Mouse (Mus musculus): ENCODE measurements at regions not wholly inside any gene's neighbourhood (a gene's known extent, or its start where the extent isn't known, plus 50 kb on each side); places are given as distances from the start of the nearest gene placed in this dataset.
"Not testable (repeated sequence)": the region's sequence is repeated elsewhere in the genome, so short reads cannot be mapped to it uniquely, and the experiment has no call there.

- no peak for DNase-seq (ENCODE audit: low spot score in 2 of 2)
Observed at GRCm38 (mm10) chr5:50343681-50344080, 284.9 kb upstream of the Adgra3 start.

GRCm38 (mm10) chr5:50309491-50309890, 250.7 kb upstream of the Adgra3 start:
- peak in 1 of 2 experiments; percentile 14 for DNase-seq (ENCODE audit: low spot score in 2 of 2)

GRCm38 (mm10) chr5:50303859-50304480, 245.2 kb upstream of the Adgra3 start:
- DNase-seq (ENCODE audit: low spot score in 2 of 2), result no peak

GRCm38 (mm10) chr5:50293794-50294193, 235.0 kb upstream of the Adgra3 start:
- DNase-seq (ENCODE audit: low spot score in 2 of 2), result no peak

DNA sequence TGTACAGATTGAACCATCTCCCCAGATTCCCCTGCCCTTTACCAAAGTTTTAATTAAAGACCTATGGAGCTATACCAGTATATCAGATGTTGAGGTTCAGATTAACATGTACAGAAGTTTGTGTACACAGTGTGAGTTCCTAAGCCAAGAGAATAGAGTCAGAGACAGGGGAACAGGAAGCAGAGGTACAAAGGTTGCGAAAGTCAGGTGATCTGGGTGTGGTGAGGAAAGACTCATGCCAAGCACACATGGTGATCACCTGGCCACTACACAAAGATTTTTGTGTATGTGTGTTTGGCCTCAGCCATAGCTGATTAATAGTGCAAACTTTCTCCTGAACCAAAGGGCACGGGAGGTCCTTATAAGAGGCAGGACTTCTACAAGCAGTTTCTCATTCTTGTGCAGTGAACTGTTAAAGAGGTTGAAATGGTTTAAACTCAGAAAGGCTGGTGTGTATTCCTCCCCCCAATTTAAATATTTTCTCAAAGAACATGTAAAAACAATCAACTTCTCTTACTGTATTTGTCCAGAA, 232.1 kb upstream of the Adgra3 start:
- DNase-seq (ENCODE audit: low spot score in 2 of 2), result no peak

GRCm38 (mm10) chr5:50260417-50260816, 201.6 kb upstream of the Adgra3 start:
- DNase-seq (ENCODE audit: low spot score in 2 of 2), result no peak

- no peak for DNase-seq (ENCODE audit: low spot score in 2 of 2)
Observed at GRCm38 (mm10) chr5:50258017-50258416, 199.2 kb upstream of the Adgra3 start.

DNA sequence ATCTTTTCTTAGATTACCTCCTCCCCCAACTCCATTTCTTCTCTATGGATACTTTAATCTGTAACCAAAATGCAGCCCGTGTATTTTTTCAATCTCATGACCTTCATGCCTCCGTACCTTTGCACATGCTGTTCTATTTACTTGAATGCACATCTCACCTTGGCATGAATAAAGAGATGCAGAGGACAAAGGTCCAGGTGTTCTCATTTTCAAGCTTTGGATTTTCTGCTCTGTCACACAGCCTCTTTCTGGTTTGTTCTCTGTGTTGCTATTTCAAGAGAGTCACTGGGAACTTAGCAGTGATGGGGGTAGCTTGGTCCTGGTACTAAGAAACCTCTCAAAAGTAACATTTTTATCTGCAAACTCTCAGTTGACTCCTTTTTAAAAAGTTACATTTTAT, 175.3 kb upstream of the Adgra3 start:
- DNase-seq (ENCODE audit: low spot score in 2 of 2), result no peak

GRCm38 (mm10) chr5:50216956-50217355, 158.2 kb upstream of the Adgra3 start:
- no peak for DNase-seq (ENCODE audit: low spot score in 2 of 2)

DNA sequence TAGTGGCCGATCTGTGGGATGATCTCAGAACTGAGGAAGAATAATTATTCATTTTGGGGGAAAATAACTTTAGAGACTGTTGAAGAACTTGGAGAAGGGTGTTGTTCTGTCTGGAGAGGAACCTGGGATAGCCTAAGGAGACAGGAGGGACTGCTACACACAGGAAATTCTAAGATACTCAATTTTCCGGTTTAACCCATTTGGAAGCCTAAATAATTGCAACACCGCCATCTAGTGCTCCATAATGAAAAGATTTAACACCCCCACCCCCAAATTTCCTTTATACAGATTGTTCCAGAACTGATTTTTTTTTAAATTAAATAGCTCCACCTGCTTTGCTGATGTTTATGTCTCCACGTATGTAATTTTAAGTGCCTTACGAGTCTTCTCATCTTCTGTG, 157.2 kb upstream of the Adgra3 start:
- peak in 1 of 2 experiments; percentile 16 for DNase-seq (ENCODE audit: low spot score in 2 of 2)

DNA sequence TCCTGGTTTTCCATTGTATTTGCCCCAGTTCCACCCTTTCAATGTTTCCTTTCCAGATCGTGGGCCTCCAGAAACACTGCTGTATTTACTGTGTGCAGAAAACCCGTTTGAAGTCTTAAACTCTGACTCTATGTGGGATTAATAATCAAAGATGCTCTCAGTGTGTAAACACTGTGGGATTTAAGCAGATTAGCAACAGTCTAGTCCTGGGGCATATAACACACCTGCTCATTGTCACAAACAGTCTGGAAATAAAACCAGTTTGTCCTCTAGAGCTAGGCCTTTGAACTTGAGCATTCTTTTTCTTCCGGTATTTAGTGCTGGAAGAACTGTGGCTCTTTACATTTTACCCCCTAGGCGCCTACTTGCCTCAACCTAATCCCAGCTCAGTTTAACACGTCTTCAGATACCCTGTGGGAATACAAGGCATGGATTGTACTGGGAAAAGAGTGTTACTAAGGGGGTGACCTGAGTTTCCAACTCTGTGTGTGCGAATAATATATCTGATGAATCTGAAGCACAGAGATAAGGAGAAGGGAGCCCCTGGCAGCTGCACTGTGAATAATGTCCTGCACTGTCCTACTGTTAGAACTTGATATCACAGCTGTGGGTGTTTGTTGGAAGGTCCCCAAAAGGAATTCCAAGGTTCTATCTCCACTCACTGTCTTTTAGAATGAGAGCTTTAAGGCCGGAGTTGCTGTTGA, 143.7 kb upstream of the Adgra3 start:
- no peak for DNase-seq (ENCODE audit: low spot score in 2 of 2)

GRCm38 (mm10) chr5:50196423-50196822, 137.6 kb upstream of the Adgra3 start:
- no peak for DNase-seq (ENCODE audit: low spot score in 2 of 2)

DNA sequence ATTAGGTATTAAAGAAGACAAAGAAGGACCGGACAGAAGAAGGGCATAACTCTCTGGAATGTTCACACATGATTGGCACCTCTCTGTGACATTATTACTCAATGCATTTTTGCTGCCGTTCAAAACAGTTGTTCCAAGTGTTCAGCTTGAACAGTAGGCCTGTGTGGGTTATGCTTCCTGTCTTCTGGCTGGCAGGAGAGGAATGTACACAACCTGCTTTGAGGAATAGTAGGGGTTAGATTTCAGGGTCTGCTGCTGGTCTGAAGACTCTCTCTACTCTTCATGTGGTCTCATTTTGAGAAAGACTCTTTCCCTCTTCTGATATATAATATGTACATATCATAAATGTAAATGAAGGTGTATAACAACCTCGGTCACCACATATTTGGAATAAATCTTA, 137.2 kb upstream of the Adgra3 start:
- DNase-seq (ENCODE audit: low spot score in 2 of 2), result no peak

DNA sequence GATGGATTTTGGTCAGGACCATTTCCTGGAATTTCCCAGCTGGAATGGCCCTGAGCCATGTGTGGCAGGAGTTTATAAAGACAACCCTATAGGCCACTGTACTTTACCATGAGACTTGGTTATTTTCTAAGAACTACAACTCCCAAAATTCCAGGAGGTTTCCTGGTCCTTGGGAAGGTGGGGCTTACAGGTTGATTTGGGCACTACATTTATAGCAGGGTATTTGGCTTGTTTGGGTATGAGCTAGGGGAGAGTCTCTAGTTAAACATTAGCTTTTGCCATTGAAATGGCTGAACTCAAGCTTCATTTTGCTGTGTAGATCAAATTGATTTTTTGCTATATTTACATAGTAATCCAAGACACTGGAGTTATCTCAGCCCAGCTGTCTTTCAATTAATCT, 130.6 kb upstream of the Adgra3 start:
- no peak for DNase-seq (ENCODE audit: low spot score in 2 of 2)

- DNase-seq (ENCODE audit: low spot score in 2 of 2), result no peak
Observed at GRCm38 (mm10) chr5:50182721-50183120, 123.9 kb upstream of the Adgra3 start.

GRCm38 (mm10) chr5:50156557-50156956, 97.8 kb upstream of the Adgra3 start:
- DNase-seq (ENCODE audit: low spot score in 2 of 2), result no peak

DNA sequence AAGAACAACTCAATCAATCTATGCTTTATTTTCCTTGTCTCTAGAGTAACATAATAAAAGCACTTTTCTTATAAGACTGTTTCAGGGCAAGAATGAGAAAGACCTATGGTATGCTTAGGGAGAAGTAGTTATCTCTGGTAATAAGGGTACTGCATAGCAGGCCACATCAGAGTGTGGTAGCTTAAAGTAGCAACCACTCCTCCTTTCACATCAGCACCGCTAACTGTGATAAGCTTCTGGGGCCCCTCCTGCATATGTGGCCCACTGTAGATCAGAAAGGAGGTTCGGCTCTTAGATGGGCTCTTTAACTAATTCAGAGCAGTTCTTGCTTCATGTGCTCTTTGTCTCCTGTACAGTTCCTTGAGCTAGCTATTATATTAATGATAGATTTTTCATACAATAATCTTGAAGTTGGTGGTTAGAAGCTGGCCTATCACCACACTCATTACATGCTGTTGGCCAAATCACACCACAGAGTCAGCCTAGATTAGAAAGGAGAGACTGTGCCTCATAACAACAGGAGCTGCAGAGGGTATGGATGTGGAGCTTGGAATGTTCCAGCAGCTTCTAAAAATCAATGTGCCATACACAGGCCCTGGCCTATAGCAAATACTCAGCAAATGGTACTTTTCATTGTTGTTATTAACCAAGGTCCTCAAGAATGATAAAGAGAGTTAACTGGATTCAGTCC, 96.5 kb upstream of the Adgra3 start:
- DNase-seq (ENCODE audit: low spot score in 2 of 2), result not testable (repeated sequence)

- no peak for DNase-seq (ENCODE audit: low spot score in 2 of 2)
Observed at GRCm38 (mm10) chr5:50146926-50147325, 88.1 kb upstream of the Adgra3 start.

- DNase-seq (ENCODE audit: low spot score in 2 of 2), result no peak
Observed at GRCm38 (mm10) chr5:50145458-50146083, 86.8 kb upstream of the Adgra3 start.

DNA sequence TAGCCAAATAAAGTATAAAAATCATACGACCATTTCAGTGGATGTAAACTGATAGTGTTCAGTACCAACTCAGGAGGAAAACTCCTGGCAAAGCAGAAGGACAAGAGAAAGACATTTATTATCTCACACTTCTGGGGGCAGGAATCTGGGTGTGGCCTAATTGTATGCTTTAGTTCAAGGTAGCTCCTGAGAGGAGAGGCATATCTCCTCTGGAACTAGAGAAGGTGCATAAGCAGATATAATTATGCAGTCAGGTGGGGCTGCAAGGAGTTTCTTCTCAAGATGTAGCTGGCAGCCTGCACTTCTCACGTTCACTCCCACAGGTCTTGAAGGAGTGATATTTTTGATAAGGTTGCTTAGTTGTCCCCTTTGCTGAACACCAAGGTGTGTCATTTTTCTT, 71.4 kb upstream of the Adgra3 start:
- DNase-seq (ENCODE audit: low spot score in 2 of 2), result no peak

- no peak for DNase-seq (ENCODE audit: low spot score in 2 of 2)
Observed at GRCm38 (mm10) chr5:50128972-50129371, 70.2 kb upstream of the Adgra3 start.

- no peak for DNase-seq (ENCODE audit: low spot score in 2 of 2)
Observed at GRCm38 (mm10) chr5:50126594-50126993, 67.8 kb upstream of the Adgra3 start.
